Mouse (Mus musculus) kidney, embryonic 14.5 days (tissue): ENCODE data around the gene Fam71f1. TPM values are rescaled to one million over a fixed set of nuclear protein-coding genes. Genes with fewer than 3 reads are reported as not detected.

ENCODE experiments used
- ATAC-seq: fragments of 200-750 bp; cut with Nextera tagmentation; 2 replicates; pipeline ENCODE4 v1.8.0; 2017; ENCODE audit warnings: moderate number of reproducible peaks, mild to moderate bottlenecking, moderate TSS enrichment, moderate library complexity; ENCODE audit not compliant: low FRiP score, low TSS enrichment
- H3K27ac ChIP-seq: fragments of 300-500 bp; sonication (generic); 2 replicates; pipeline ENCODE4 v1.5.1; 2014; ENCODE audit warnings: low read depth, mild to moderate bottlenecking, low read length, moderate library complexity, mixed read lengths
- H3K27me3 ChIP-seq: fragments of 300-500 bp; sonication (generic); 2 replicates; pipeline ENCODE4 v1.6.1; 2014; ENCODE audit warnings: mild to moderate bottlenecking, low read length; ENCODE audit not compliant: control insufficient read depth, insufficient read depth
- H3K36me3 ChIP-seq: fragments of 300-500 bp; sonication (generic); 2 replicates; pipeline ENCODE4 v1.6.1; 2014; ENCODE audit warnings: low read length, mixed read lengths; ENCODE audit not compliant: control insufficient read depth, insufficient read depth
- H3K4me1 ChIP-seq: fragments of 300-500 bp; sonication (generic); 2 replicates; pipeline ENCODE4 v1.6.1; 2014; ENCODE audit warnings: low read length, mixed read lengths; ENCODE audit not compliant: control insufficient read depth, insufficient read depth
- H3K4me2 ChIP-seq: fragments of 300-500 bp; sonication (generic); replicated peaks from 2 replicates; pipeline ENCODE4 v1.6.1; 2014; ENCODE audit warnings: low read depth, mild to moderate bottlenecking, low read length
- H3K4me3 ChIP-seq: fragments of 300-500 bp; sonication (generic); 2 replicates; pipeline ENCODE4 v1.5.1; 2014; ENCODE audit warnings: mild to moderate bottlenecking, low read length
- H3K9ac ChIP-seq: fragments of 300-500 bp; sonication (generic); 2 replicates; pipeline ENCODE4 v1.6.1; 2014; ENCODE audit warnings: low read depth, mild to moderate bottlenecking, low read length, moderate library complexity
- H3K9me3 ChIP-seq: fragments of 300-500 bp; sonication (generic); 2 replicates; pipeline ENCODE4 v1.6.1; 2016; ENCODE audit warnings: low read length; ENCODE audit not compliant: control insufficient read depth
- WGBS: fragments of 180-500 bp; shearing (Covaris S2); extraction: QIAGEN DNeasy Blood & Tissue Kit; methylation state at CpG from one replicate; pipeline ENCODE4 v1.1.7; 2014; 5-methylcytosine and 5-hydroxymethylcytosine counted together
- polyA plus RNA-seq: library from polyadenylated mRNA; unstranded; fragments of >200 nt; fragmentation: Nextera tagmentation; extraction: Ambion mirVana; gene quantifications from 2 replicates; pipeline ENCODE4 v1.2.1, GENCODE M21; 2014

Fam71f1 gene
- polyA plus RNA-seq, 1 experiment from 2014 or later, result not detected

DNA sequence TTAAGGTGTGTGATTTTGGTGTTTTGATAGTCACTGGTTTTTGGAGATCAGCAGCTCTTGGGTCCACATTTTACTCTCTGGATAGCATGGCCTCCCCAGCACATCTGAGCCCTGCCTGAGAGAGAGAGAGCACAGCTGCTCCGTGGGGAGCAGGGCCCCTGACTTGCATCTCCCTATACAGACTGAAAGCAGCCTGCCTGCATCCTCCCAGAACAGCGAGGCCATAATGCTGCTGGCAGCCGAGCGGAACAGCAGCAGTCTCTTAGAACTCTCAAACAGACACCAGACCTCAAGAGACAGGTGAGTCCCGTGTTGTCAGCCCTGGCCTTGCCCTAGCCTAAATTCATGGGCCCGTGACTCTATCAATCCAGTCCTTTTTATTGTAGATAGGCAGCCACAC lies 31.5 kb upstream of the Fam71f1 start:
- Histone ChIP-seq H3K4me1 (no peaks in the 10 kb centered on the region), H3K4me2 (no peak overlapping the region), H3K4me3 (no peak overlapping the region), H3K36me3 (no peaks in the 10 kb centered on the region), H3K27me3 (no peaks in the 10 kb centered on the region), H3K27ac (no peak overlapping the region), H3K9me3 (no peaks in the 10 kb centered on the region), H3K9ac (no peak overlapping the region)
- ATAC-seq, result no peak
- WGBS, result 24% methylated on average over 6 of the region's 6 CpGs

DNA sequence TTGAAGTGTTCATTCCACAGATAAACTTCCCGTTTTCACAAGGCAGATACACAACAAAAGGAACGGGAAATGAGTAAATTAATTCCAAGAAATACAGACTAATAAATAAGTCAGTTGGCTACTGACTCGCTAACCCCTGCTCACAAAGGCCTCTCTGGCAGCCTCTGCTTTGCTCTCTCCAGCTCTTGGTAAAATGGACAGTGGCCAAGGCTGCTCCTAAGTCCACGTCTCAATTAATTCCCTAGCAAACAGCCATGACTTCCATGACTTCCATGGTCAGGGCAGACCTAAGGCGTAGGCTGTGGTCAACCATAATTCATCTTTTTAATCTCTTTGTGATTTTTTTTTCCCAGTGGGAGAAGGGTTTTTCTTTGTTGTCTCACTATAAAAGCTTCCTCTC lies 31.0 kb upstream of the Fam71f1 start:
- no peak overlapping the region for H3K27ac ChIP-seq
- H3K9me3 ChIP-seq, result no peaks in the 10 kb centered on the region
- no peaks in the 10 kb centered on the region for H3K27me3 ChIP-seq

DNA sequence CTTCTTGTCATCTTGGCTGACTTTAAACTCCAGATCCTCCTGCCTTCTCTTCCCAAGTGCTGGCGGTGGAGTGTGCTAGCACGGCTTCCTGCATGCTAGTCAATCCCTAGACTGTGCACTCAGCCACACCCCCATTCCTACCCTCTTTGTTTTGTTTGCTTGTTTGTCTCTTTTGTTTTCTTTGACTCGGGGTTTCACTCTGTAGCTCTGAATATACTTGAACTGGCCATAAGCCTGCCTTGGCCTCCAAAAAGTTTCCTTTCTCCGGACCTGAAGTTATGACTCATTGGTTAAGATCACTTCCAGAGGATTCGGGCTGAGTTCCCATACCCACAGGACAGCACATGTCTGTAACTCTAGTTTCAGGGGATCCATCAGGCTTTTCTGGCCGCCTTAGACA lies 30.3 kb upstream of the Fam71f1 start:
- 81% methylated on average over 6 of the region's 6 CpGs for WGBS
- no peaks in the 10 kb centered on the region for H3K36me3 ChIP-seq
- no peaks in the 10 kb centered on the region for H3K27me3 ChIP-seq
- H3K9me3 ChIP-seq, result no peaks in the 10 kb centered on the region
- H3K9ac ChIP-seq, result no peak overlapping the region
- no peak overlapping the region for H3K4me3 ChIP-seq
- H3K4me1 ChIP-seq, result no peaks in the 10 kb centered on the region
- no peak overlapping the region for H3K27ac ChIP-seq
- ATAC-seq, result no peak
- H3K4me2 ChIP-seq, result no peak overlapping the region

More for the DNA sequence above, 31.0 kb upstream of the Fam71f1 start:
- no peak for ATAC-seq
- Histone ChIP-seq H3K4me3 (no peak overlapping the region), H3K4me1 (no peaks in the 10 kb centered on the region), H3K36me3 (no peaks in the 10 kb centered on the region), H3K9ac (no peak overlapping the region), H3K4me2 (no peak overlapping the region)
- WGBS, result 54% methylated on average over 5 of the region's 5 CpGs

DNA sequence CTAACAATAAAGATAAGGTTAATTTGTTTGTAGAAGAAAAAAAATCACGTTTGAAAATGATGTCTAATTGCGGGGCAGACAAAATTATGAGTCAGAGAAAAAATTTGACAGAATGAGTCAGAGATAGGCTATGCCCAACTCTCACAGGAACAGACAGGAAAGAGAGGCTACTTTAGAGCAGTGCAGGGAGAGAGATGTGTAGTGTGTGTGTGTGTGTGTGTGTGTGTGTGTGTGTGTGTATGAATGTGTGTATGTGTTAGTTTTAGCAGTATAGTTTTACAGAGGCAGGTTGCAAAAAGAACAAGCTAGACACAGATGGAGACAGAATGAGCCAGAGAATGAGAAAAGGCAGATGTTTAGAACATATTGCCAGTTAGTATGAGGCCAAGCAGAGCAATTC lies 19.8 kb upstream of the Fam71f1 start:
- Histone ChIP-seq H3K9me3 (0 out of 2 replicates have a peak, but pooled peaks cover 2% of the 10 kb centered on the region), H3K27ac (no peak overlapping the region), H3K9ac (no peak overlapping the region), H3K4me2 (no peak overlapping the region), H3K4me3 (no peak overlapping the region), H3K27me3 (no peaks in the 10 kb centered on the region), H3K4me1 (no peaks in the 10 kb centered on the region), H3K36me3 (no peaks in the 10 kb centered on the region)
- ATAC-seq, result no peak
- WGBS, result 70% methylated on average over 2 of the region's 2 CpGs

DNA sequence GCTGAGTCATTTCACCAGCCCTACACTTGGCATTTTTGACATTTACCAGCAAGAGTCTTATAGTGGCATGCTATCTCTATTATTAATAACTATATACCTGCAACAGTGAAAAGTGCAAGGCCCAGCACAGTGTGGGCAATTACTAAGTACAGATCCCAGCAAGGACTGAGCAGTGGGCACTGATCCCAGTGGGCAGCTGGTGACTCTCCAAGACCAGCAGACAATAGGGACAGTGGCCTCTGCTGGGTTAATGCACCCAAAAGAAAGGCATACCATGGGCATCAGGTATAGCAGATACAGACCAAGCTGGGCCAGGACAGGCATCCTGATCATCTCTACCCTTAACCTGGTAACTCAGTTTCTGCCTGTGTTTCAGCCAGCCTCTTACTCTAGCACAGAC lies 15.7 kb upstream of the Fam71f1 start:
- no peak overlapping the region for H3K4me2 ChIP-seq
- no peak overlapping the region for H3K4me3 ChIP-seq
- no peak for ATAC-seq
- no peaks in the 10 kb centered on the region for H3K4me1 ChIP-seq
- peaks cover 6% of the 10 kb centered on the region; the same call in 1 of the 2 replicates for H3K9me3 ChIP-seq
- no peaks in the 10 kb centered on the region for H3K27me3 ChIP-seq
- no peak overlapping the region for H3K9ac ChIP-seq
- H3K36me3 ChIP-seq, result no peaks in the 10 kb centered on the region
- no peak overlapping the region for H3K27ac ChIP-seq

DNA sequence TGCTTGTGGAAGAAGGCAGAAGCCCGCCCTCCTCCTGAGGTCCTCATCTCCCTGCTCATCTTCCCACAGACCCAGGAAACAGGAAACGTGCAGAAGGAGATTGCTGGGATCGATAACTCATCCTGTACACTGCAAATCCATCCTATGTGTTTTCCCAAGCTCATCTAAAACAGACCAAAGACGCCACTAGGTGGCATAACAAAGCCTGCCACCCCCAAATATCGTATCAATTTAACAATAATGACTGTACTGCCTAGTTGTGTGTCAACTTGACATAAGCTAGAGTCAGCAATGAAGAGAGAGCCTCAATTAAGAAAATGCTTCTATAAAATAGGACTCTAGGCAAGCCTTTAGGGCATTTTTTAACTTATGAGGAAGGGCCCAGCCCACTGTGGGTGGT lies 15.2 kb upstream of the Fam71f1 start:
- Histone ChIP-seq H3K36me3 (no peaks in the 10 kb centered on the region), H3K4me3 (no peak overlapping the region), H3K4me1 (no peaks in the 10 kb centered on the region), H3K27me3 (no peaks in the 10 kb centered on the region), H3K4me2 (no peak overlapping the region), H3K27ac (no peak overlapping the region), H3K9me3 (peaks cover 6% of the 10 kb centered on the region; the same call in 1 of the 2 replicates), H3K9ac (no peak overlapping the region)
- ATAC-seq, result no peak
- WGBS, result 45% methylated on average over 5 of the region's 5 CpGs

DNA sequence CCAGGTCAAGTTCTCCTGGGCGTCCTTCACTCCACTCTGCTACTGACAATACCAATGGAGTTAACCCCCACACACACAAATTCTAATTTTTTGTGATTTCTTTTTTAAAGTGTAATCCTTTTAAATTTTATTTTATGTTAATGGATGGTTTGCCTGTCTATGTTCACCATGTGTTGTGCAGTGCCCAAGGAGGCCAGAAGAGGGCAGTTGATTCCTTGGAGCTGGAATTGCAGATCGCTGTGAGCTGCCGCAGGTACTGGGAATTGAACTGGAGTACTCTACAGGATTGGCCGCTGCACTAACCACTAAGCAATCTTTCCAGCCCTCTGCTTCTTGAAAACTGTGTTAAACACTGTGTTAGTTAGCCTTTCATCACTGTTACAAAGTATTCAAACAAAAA lies 13.5 kb upstream of the Fam71f1 start:
- H3K4me2 ChIP-seq, result no peak overlapping the region
- no peak overlapping the region for H3K27ac ChIP-seq
- H3K27me3 ChIP-seq, result no peaks in the 10 kb centered on the region
- WGBS, result 89% methylated on average over 4 of the region's 4 CpGs
- H3K4me3 ChIP-seq, result no peak overlapping the region
- no peaks in the 10 kb centered on the region for H3K4me1 ChIP-seq
- no peak overlapping the region for H3K9ac ChIP-seq
- H3K9me3 ChIP-seq, result peaks cover 4% of the 10 kb centered on the region; the same call in 1 of the 2 replicates
- H3K36me3 ChIP-seq, result no peaks in the 10 kb centered on the region
- ATAC-seq, result no peak

DNA sequence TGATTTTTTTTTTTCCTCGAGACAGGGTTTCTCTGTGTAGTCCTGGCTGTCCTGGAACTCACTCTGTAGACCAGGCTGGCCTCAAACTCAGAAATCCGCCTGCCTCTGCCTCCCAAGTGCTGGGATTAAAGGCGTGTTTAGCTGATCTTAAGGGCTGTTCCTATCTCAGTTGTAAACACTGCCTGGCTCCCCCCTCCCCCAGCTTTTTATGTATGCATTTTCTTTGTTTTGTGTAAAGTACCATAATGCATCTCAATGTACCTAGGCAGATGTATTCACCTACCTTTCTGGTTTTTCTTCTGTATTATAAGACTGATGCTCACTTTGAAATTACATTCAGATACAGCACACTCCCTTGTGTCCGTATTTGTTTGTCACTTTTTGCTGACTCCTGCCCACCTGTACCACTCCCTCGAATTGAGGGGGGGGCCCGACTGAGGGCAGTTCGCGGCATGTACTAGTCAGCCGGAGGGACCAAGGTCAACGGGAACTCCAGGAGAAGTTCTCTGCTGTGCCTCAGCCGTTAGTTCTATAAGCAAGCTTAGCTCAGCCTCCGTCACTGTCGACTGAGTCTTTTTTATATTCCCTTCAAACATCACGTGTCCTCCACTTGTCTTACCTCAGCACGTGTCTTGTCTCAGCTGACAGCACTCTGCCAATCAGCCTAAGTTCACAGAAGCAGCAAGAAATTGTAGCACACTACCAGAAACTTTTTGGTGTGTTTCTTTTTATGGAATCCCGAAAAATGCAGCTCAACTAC lies 9.9 kb upstream of the Fam71f1 start:
- H3K4me3 ChIP-seq, result no peak overlapping the region
- no peaks in the 10 kb centered on the region for H3K27me3 ChIP-seq
- no peak for ATAC-seq
- no peak overlapping the region for H3K9ac ChIP-seq
- no peak overlapping the region for H3K4me2 ChIP-seq
- no peaks in the 10 kb centered on the region for H3K36me3 ChIP-seq
- no peaks in the 10 kb centered on the region for H3K4me1 ChIP-seq
- WGBS, result 89% methylated on average over 16 of the region's 16 CpGs
- H3K9me3 ChIP-seq, result peaks cover 4% of the 10 kb centered on the region; the same call in 1 of the 2 replicates
- no peak overlapping the region for H3K27ac ChIP-seq

DNA sequence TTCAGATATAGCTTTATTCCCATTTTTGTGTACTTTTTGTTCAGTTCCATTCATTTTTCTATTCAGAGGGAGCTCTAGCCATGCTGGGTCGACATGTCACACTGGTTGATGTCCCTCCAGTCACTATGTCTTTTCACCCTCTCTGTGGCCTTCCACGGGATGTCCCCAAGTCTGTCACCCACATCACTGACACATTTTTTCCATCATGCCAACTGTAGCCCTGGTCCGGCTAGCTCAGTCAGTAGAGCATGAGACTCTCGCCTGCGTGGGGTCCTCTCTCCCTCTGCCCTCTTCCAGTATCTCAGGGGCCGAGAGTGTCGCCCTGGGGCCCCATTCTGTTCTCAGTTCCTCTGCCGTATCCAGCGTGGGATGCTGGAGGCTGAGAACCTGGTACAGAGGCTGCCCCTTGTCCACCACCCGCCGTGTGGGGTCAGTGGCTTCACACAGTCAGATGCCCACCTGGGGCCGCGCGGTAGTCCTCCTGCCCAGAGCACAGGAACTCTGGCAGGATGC lies 5.2 kb upstream of the Fam71f1 start:
- no peak overlapping the region for H3K9ac ChIP-seq
- H3K27ac ChIP-seq, result no peak overlapping the region
- no peaks in the 10 kb centered on the region for H3K36me3 ChIP-seq
- H3K4me3 ChIP-seq, result no peak overlapping the region
- no peak for ATAC-seq
- WGBS, result 70% methylated on average over 14 of the region's 14 CpGs
- peaks cover under 1% of the 10 kb centered on the region; the same call in 1 of the 2 replicates for H3K4me1 ChIP-seq
- H3K4me2 ChIP-seq, result no peak overlapping the region
- no peaks in the 10 kb centered on the region for H3K27me3 ChIP-seq
- H3K9me3 ChIP-seq, result no peaks in the 10 kb centered on the region
